Mouse (Mus musculus): ENCODE measurements around the gene Aoc2. TPM values are rescaled to one million over a fixed set of nuclear protein-coding genes. Genes with fewer than 3 reads are reported as not detected.
A peak's percentile ranks its signal among the peaks of the same experiment; 100 is the strongest.
"Not testable (repeated sequence)": the region's sequence is repeated elsewhere in the genome, so short reads cannot be mapped to it uniquely, and the experiment has no call there.

Gene Aoc2
- total RNA-seq, 4 experiments from 2014 or later: 0.46 to 1.1 (median 0.59) TPM

DNA sequence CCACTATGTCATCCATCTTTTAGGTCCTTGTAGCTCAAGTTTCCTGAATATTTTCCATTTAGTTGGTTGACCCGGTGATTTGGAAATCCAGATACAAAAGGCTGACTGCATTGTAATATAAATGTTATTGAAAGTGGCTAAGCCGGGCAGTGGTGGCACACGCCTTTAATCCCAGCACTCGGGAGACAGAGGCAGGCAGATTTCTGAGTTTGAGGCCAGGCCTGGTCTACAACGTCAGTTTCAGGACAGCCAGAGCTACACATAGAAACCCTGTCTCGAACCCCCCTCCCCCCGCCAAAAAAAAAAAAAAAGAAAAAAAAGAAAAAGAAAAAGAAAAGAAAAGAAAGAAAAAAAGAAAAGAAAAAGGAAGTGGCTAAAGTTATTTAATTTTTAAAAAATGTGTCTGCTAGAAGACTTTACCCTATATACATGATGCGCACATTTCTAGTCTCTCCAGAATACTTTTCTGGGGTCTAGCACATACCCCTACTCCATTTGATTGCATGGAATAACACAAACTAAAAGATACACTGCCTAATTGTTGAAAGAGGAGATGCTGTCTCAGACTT, 9.7 kb upstream of the Aoc2 start:
- DNase-seq (ENCODE audit: low spot score in 2 of 2): no peak

DNA sequence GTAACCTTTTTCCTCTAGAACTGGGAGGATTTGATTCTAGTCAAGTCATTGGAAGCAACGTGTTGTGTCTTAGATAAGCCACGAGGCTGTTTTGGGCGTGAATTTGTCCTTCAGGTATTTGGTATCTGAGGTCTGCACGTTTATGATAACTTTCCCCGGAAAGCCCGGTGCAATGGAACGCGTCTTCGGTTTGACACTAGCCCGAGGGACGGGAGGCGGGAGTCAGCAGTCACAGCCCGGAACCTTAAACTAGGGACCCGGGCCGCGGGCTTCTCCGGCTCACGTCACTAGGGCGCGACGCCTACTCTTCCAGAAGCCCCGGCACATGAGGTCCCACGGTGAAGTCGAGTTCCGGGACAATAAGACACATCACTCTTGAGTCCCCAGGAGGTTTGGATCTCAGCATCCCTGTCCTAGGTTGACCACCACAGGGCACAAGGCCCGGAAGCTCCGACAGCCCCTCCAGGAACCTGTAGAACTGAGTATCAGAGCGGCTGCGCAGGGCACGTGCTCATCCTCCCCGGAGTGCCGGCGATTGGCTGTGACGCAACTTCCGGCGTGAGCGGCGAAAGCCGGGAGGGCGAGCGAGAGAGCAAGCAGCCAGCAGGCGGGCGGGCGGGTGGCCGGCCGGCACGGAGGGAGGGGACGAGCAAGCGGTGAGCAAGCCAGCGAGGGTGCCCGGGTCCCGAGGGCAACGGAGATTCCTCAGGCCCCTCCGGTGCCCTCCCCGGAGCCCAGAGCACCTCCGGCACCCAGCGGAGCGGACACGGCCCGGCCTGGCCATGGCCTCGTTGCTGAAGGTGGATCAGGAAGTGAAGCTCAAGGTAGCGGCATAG, 9.0 kb upstream of the Aoc2 start, which contains the start of gene Psme3:
Psme3 (plus strand) TSS at position 549 of the 836 bp plus-strand sequence.
- peak; percentile 82 to 83 for DNase-seq (ENCODE audit: low spot score in 2 of 2)

DNA sequence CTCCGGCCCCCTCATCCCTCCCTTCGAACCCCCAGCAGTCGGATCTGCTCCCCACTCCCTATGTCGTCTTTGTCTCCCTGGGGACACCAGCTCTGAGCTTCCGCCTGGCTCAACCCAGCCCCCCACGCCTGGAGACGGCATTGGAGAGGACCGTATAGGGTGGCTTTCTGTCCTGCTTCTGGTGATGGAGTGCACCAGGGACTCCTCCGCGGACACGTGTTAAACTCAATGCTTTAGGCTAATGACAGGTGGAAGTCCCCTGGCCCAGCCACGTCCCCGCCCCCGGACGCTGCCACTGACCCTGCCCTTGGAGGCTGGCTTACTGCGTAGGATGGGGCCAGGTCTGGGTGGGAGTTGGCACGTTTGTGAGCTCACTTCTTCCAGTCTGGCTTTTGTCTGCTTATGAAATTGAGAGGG, 8.4 kb upstream of the Aoc2 start:
- no peak for DNase-seq (ENCODE audit: low spot score in 2 of 2)

DNA sequence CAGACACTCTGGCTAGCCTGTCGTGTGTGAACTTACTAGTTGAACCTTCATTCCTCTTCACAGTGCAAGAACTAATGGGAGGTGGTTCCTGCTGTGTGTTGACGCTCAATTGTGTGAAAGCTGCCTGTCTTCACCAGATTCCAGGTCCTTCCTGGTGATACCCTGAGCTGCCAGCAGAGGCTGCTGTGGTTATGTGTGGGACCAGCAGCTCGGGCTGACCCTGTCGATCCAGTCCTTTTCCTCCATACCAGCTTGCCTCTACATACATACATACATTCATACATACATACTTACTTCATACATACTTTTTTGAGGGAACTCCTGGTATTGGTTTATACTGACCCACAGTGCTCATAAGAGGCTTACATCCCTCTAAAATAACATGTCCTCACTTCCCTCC, 1.3 kb upstream of the Aoc2 start:
- DNase-seq (ENCODE audit: low spot score in 2 of 2): peak; percentile 30 to 36

DNA sequence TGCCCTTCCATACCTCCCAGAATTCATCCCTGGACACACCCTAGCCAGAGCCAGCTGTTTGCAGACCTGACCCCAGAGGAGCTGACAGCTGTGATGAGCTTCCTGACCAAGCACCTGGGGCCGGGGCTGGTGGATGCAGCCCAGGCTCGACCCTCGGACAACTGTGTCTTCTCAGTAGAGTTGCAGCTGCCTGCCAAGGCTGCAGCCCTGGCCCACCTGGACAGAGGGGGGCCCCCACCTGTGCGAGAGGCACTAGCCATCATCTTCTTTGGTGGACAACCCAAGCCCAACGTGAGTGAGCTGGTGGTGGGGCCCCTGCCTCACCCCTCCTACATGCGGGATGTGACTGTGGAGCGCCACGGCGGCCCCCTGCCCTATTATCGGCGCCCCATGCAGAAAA, 338 bp downstream of the Aoc2 start:
- DNase-seq (ENCODE audit: low spot score in 2 of 2): not testable (repeated sequence)

DNA sequence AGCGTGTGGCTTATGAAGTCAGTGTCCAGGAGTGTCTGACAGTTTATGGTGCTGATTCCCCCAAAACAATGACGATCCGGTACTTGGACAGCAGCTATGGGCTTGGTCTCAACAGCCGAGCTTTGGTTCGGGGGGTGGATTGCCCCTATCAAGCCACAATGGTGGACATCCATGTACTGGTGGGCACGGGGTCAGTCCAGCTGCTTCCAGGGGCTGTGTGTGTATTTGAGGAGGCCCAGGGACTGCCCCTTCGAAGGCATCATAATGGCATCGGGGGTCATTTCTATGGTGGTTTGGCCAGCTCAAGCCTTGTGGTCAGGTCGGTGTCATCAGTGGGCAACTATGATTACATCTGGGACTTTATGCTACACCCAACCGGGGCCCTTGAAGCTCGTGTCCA, 1.3 kb downstream of the Aoc2 start:
- no peak for DNase-seq (ENCODE audit: low spot score in 2 of 2)

DNA sequence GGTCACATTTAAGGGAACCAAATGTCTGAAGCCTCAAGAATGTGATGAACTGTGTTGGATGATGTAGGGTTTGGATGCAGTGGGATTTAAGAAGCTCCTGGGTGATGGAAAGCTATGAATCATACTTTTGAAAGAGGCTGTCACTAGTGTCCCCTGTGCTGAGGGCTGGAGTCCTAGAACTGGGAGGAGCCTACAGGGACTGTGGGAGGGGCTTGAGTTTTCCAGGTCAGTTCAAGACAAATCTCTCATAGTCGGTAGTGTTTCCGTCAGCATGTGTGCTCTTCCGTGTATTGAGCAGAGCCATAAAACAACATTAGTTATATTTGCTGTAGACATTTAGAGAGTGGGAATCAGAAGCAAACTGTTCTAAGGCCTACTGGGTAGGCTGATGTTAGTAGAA, 2.4 kb downstream of the Aoc2 start:
- DNase-seq (ENCODE audit: low spot score in 2 of 2): no peak

DNA sequence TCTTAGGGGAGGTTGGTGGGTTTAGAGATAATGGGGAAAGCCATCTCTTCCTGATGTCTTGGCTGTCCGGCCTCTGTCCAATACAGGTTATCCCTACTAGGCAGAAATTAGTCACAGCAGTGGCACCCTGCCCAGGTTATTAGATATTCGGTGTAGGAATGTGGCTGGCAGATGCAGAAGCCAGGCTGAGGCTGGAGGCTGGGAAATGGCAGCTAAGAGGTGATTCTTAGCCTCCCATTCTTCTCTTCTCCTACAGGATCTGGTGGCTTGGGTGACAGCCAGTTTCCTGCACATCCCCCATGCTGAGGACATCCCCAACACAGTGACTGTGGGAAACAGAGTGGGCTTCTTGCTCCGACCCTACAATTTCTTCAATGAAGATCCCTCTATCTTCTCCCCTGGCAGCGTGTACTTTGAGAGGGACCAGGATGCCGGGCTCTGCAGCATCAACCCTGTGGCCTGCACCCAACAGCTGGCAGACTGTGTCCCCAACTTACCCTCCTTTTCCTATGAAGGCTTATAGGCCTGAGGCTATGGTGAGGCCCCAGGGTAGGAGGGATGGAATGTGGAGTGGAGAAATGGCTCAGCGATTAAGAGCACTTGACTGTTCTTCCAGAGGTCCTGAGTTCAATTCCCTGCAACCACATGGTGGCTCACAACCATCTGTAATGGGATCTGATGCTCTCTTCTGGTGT, 4.2 kb downstream of the Aoc2 start:
- DNase-seq (ENCODE audit: low spot score in 2 of 2): no peak

DNA sequence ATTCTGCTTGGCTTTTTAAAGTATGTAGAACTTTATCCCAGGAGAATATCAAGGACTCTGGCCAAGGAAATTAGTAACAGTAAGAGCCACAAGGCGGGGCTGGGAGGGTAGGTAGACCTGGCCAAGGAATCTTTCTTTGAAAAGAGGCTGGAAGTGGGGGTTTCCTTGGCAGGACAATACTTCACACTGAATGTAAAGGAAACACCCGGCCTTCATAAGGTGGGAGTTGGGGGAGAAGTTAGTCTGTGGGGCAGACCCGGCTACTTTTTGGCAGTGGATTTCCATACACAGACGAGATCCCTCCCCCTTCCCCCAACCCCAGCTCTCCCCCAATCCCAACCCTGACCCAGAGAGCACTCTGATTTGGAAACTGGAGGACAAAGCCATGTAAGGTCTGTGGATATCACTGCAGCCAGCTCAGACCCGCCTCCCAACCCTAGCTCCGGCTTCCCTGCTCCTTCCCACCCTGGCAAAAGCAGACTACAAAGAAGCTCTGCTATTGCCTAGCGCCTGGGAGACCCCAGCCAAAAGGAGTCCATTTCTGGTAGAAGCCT, 5.6 kb downstream of the Aoc2 start, which contains the start of gene Aoc3:
Aoc3 (plus strand) TSS at position 235 of the 554 bp plus-strand sequence.
- peak in 1 of 2 experiments; percentile 21 for DNase-seq (ENCODE audit: low spot score in 2 of 2)

DNA sequence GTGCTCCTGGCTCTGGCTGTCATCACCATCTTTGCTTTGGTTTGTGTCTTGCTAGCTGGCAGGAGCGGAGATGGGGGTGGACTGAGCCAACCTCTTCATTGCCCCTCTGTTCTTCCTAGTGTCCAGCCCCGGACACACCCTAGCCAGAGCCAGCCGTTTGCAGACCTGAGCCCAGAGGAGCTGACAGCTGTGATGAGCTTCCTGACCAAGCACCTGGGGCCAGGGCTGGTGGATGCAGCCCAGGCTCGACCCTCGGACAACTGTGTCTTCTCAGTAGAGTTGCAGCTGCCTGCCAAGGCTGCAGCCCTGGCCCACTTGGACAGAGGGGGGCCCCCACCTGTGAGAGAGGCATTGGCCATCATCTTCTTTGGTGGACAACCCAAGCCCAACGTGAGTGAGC, 6.1 kb downstream of the Aoc2 start:
- not testable (repeated sequence) for DNase-seq (ENCODE audit: low spot score in 2 of 2)

DNA sequence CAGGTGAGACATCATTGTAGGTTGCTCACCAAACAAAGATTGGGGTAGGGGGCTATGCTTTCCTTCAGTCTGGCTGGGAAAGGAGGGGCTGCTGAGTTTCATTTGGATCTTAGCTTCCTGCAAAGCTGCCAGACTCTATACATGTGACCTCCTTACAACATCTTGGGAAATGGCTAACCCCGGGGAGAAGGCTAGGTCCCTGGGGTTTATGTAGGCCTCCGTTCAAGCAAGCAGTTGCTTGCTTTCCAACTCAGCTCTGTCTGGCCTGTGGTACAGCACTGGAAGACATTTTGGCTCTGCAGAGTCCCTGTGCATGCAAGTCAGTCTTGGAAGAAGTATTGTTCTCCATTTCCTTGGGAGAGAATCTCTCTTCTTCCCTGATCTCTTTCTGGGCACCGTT, 7.7 kb downstream of the Aoc2 start:
- no peak for DNase-seq (ENCODE audit: low spot score in 2 of 2)

DNA sequence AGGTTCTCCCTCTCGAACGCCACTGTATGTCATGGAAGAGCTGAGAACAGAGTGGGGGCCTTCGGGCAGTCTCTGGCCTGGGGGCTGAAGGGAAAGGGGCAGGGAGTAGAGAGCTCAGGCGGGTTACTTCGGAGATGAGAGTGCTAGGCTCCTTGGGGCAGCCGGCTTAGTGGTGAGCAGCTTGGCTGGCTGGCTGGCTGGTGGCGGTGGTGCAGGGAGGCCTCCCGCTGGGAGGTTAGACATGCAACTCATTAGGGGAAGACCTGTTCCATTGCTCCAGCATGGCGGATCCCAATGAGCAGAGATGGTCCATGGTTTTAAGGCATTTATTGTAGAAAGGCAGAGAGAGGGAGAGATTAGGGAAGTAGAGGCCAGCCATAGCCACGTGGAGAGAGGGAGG, 9.2 kb downstream of the Aoc2 start:
- no peak for DNase-seq (ENCODE audit: low spot score in 2 of 2)

DNA sequence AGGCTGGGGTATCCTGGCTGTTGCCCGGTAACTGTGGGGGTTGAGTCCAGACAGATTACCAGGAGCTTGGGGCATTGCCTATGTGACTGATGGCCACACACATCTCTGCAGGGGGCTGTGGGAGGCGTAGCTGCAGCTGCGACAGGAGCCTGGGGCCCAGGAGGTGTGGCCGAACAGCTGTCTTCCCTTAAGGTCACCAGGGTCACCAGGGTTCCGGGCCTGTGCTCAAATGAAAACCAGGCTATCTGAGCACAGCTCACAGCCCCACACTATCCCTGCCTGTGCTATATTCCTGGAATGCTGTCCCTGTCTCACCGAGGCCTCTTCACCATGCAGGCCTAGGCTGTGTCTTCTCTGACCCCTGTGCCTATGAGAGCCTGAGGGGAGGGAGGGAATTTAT, 9.7 kb downstream of the Aoc2 start:
- DNase-seq (ENCODE audit: low spot score in 2 of 2): no peak

DNA sequence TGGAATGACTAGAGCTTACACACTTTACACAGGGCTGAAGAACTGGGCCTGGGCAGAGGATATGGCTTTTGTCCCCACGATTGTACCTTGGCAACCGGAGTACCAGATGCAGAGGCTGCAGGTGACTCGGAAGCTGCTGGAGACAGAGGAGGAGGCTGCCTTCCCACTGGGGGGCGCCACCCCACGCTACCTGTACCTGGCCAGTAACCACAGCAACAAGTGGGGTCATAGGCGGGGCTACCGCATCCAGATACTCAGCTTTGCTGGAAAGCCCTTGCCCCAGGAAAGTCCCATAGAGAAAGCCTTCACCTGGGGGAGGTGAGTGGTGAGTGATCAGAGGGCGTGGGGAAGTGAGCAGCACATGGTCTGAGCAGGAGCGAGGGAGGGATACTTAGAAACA, 10.8 kb downstream of the Aoc2 start:
- no peak for DNase-seq (ENCODE audit: low spot score in 2 of 2)

DNA sequence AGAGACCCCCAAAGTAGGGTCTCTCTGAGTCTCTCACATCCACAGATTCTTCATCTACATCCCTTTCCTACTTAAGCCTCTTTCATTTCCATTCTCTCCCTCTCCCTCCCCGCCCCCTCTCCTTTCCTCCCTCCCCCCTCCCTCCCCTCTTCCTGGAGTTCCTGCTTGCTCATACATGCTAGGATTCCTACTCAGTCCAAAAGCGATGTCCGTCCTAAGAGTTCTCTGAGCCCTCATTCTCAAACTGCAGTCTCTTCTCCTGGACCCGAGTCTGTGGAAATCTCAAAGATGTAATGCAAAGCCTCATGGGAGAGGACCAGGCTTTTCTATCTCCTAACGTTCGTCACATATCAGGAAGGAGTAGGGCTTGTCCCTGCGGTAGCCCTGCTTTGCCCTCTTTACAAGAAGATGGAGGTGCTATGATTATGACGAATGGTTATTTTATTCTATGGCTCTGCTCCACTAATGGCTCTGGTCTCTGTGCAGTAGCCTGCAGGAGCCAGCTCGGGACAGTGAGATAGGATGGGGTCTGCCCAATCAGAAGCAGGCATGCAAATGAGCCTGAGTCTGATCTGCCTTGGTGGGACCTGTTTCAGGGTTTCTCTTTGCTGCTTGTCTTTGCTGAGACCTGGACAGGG, 13.4 kb downstream of the Aoc2 start:
- DNase-seq (ENCODE audit: low spot score in 2 of 2): no peak

DNA sequence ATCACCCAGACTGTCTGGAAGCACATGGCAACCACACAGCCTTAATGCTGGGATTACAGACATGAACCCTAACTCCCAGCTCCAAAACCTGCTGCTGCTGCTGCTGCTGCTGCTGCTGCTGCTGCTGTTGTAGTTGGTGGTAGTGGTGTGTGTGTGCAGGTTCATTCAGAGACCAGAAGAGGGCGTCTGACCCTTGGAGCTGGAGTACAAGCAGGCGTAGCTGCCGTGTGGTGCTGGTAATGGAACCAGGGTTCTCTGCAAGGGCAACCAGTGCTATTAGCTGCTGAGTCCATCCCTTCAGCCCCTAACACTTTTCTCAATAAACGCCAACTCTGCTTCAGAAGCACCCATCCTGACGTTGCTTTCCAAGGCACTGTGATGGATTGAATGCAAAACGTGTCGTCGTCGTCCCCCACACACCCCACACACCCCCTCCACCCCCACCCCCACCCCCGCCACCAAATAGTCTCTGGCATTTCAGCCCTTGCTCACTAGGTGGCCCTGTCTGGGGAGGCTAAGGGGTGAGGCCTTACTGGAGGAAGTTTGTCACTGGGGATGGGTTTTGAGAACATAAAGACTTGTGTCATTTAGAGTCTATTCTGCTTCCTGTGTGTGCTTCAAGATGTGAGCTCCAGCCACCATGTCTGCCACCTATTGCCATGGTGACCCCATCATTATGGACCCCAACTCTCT, 22.4 kb downstream of the Aoc2 start:
- DNase-seq (ENCODE audit: low spot score in 2 of 2): no peak

DNA sequence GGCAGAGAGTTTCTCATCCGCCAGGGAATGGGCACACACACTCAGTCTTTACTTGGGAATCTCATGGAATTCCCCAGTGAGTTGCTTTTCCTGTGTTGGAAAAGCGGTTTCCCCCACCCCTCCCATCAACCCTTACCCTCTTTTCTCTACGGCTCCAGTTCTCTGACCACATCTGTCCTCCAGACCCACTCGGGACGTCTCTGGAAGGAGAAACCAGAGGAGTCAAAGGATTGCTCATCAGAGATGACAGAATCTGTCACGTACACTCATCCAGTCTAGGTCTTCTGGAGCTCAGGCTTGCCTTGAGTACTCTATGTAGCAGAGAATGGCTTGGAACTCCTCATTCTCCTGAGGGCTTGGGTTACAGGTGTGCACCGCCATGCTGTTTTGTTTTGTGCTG, 23.9 kb downstream of the Aoc2 start:
- no peak for DNase-seq (ENCODE audit: low spot score in 2 of 2)

DNA sequence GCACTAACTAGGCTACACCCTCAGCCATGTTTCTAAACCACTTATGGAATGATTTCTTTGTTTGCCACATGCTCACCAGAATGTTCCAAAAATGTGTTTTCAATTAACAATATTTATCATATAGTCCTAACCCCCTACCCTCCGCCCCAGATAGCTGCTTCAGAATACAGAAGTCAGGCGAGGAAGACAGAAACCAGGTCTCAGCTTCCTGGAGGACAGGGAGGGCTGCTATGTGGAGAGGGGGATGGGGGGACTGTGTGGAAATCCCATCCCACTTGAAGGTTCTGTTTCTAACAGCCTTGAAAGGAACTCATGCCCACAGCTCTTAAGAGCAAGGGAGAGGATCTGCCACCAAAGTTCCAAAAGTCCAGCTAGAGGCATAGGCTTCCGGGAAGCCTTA, 24.4 kb downstream of the Aoc2 start:
- no peak for DNase-seq (ENCODE audit: low spot score in 2 of 2)

DNA sequence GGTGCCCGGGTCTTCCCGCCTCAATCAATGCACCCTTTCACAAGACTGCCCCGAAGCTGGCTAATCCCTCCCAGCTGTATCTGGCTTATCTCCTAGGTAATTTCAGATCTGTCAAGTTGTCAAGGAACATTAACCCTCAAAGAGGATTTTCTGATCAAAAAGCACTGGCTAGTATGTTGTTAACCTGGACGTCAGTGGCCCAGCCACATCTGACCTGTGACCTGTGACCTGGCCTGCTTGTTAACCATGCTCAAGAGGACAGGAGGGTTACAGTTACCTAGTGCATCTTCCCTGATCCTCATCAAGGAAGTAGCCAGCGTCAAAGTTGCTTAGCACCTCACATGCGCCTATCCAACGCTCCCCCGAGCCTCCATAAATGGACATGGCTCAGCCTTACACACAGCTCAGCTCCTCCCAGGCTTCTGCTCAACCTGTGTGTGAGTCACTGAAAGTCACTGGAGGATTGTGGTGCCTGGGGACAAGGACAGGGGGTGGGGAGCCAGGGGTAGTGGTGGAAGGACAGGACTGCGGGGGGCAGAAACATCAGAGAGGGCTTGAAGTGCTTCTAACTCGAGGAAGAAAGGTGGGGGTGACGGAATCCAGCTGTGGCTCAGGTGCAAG, 26.3 kb downstream of the Aoc2 start:
- no peak for DNase-seq (ENCODE audit: low spot score in 2 of 2)

DNA sequence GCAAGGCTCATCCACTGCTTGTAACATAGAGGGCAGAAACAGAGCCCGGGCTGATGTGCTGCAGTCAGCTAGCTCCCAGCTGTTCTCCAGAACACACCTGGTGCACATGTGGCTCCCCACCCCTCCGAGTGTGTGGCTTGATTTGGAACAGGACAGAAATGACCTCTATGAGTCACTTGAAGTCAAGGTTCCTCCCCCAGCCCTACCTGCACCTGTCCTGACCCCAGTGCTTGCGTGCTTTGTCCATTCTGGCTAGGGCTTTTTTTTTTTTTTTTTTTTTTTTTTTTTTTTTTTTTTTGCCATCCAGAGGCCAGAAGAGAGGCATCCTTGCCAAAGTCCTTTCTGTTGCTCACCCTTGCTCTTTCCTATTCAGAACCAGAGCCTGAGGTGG, 26.9 kb downstream of the Aoc2 start:
- DNase-seq (ENCODE audit: low spot score in 2 of 2): no peak

DNA sequence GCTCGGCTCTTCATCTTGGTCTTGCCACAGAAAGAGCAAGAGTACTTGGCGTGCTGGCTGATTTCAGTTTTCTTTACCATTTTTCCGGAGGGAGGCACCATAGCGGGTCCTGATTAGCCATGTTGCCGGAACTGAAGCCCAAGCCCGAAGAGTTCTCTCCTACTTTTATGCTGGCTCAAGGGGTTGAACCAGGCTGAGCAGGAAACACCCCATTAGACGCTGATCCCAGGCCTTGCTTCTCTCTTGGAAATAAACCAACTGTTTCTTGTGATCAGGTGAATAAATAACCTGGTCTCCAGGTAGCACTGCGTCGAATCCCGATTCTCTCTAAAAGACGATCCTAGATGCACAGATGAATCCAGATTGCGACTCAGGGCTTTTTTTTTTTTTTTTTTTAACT, 28.6 kb downstream of the Aoc2 start:
- no peak for DNase-seq (ENCODE audit: low spot score in 2 of 2)
